Mouse (Mus musculus): ENCODE measurements around the gene Galnt16.

Gene Galnt16

GRCm38 (mm10) chr12:80658661-80659060 is 140.6 kb downstream of the Galnt16 start:
- intact Hi-C loops (cut with DNase I), result no loop called here

- intact Hi-C loops (cut with DNase I), result no loop called here
Measured at GRCm38 (mm10) chr12:80662322-80662721, 144.2 kb downstream of the Galnt16 start.

- intact Hi-C loops (cut with DNase I), result no loop called here
Measured at GRCm38 (mm10) chr12:80663935-80664334, 145.9 kb downstream of the Galnt16 start.

- intact Hi-C loops (cut with DNase I), result no loop called here
Measured at GRCm38 (mm10) chr12:80668391-80668790, 150.3 kb downstream of the Galnt16 start.

- intact Hi-C loops (cut with DNase I), result no loop called here
Measured at GRCm38 (mm10) chr12:80673170-80673569, 155.1 kb downstream of the Galnt16 start.
